16 mouse cellular contexts compared by ENCODE assay signal in genomic region chr3:150637544-150637943, GRCm38 (mm10).
"Had no signal": no experiment of that assay in that cellular context is flagged by ENCODE, and none has a peak within 500 bp of the region (broad histone marks: within the 10 kb centered on the region; RNA-seq: fewer than 3 reads in every experiment).

No protein-coding gene starts in this region.

- H3K36me3 ChIP-seq: neural tube, embryonic 13.5 days; neural tube, embryonic 15.5 days; stomach, embryonic 15.5 days had no signal

- H3K4me2 ChIP-seq: neural tube, embryonic 13.5 days; neural tube, embryonic 15.5 days; stomach, embryonic 15.5 days had no signal

- H3K27ac ChIP-seq: neural tube, embryonic 13.5 days; neural tube, embryonic 15.5 days; stomach, embryonic 15.5 days; stomach, postnatal 0 days had no signal

- H3K27me3 ChIP-seq: neural tube, embryonic 13.5 days; neural tube, embryonic 15.5 days; stomach, embryonic 15.5 days had no signal

- H3K9ac ChIP-seq: neural tube, embryonic 13.5 days; neural tube, embryonic 15.5 days; stomach, embryonic 15.5 days had no signal

- H3K4me1 ChIP-seq: neural tube, embryonic 13.5 days; neural tube, embryonic 15.5 days; stomach, embryonic 15.5 days had no signal

- DNase-seq: retina, postnatal 1 day; right cerebral cortex, adult 18-20 months; right cerebral cortex, postnatal 14 days; right cerebral cortex, postnatal 25 days; right cerebral cortex, postnatal 4 days; spleen, adult 18-20 months; thymus, adult 18-20 months; thymus, adult 2 months; thymus, postnatal 14 days; thymus, postnatal 25 days; thymus, postnatal 36 days; thymus, postnatal 4 days had no signal

- H3K4me3 ChIP-seq: neural tube, embryonic 13.5 days; neural tube, embryonic 15.5 days; stomach, embryonic 15.5 days had no signal

- H3K9me3 ChIP-seq: neural tube, embryonic 13.5 days; neural tube, embryonic 15.5 days; stomach, embryonic 15.5 days had no signal
